Comparison of ENCODE assay signal across 12 mouse cellular contexts in the genomic region with DNA sequence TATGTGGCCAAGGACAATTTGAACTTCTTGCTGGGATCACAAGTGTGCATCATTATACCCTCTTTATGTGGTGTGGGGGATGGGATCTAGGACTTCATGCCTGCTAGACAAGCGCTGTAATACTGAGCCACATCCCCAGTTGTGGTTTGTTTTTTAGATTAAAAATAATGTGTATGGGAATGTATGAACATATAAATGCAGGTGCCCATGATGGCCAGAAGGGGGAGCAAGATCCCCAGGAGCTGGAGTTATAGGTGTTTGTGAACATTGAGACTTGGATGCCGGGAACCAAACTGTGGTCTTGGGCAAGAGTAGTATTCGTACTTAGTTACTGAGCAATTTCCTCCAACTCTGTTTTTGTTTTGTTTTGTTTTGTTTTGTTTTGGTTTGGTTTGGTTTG. TPM values are rescaled to one million over a fixed set of nuclear protein-coding genes. Genes with fewer than 3 reads are reported as not detected.
A peak's percentile ranks its signal among the peaks of the same experiment; 100 is the strongest.
DNase-seq lines count a peak whose midpoint lies in the region; ATAC-seq and TF ChIP-seq lines count a peak whose summit lies in the region.
"Had no signal": no experiment of that assay in that cellular context is flagged by ENCODE, and none has a peak within 500 bp of the region (broad histone marks: within the 10 kb centered on the region; RNA-seq: fewer than 3 reads in every experiment).

No protein-coding gene starts in this region.

- no peaks in the 10 kb centered on the region for H3K36me3 ChIP-seq in forebrain, postnatal 0 days (ENCODE audit: insufficient read depth)
- no peaks in the 10 kb centered on the region for H3K36me3 ChIP-seq in forebrain, embryonic 11.5 days (ENCODE audit: control insufficient read depth, insufficient read depth, low read length)
- H3K36me3 ChIP-seq in midbrain, postnatal 0 days (ENCODE audit: insufficient read depth, low read length): no peaks in the 10 kb centered on the region
- no peaks in the 10 kb centered on the region for H3K36me3 ChIP-seq in midbrain, embryonic 10.5 days
- no peaks in the 10 kb centered on the region for H3K36me3 ChIP-seq in splenic B cell, adult 2 months (ENCODE audit: control insufficient read depth, insufficient read depth, low read length, poor library complexity, severe bottlenecking)
- no peaks in the 10 kb centered on the region for H3K36me3 ChIP-seq in midbrain, embryonic 11.5 days (ENCODE audit: control insufficient read depth, insufficient read depth, low read length)
- H3K36me3 ChIP-seq: lung, embryonic 15.5 days had no signal

- no peak for DNase-seq in forebrain, postnatal 0 days
- no peak for DNase-seq in forebrain, embryonic 11.5 days (ENCODE audit: low spot score)
- DNase-seq in midbrain, postnatal 0 days (ENCODE audit: low spot score): no peak
- no peak for DNase-seq in midbrain, embryonic 10.5 days (ENCODE audit: low spot score)
- peak; percentile 73 for DNase-seq in splenic B cell, adult 2 months (ENCODE audit: low read depth, low spot score)
- DNase-seq in layer of hippocampus, adult 18-20 months (ENCODE audit: low spot score in 2 of 2): no peak
- DNase-seq in midbrain, embryonic 11.5 days (ENCODE audit: low spot score, missing footprints): no peak
- DNase-seq: cerebellum, adult 18-20 months had no signal

- peaks cover 4% of the 10 kb centered on the region for H3K27me3 ChIP-seq in forebrain, postnatal 0 days (ENCODE audit: insufficient read depth, low read length)
- peaks cover 23% of the 10 kb centered on the region for H3K27me3 ChIP-seq in forebrain, embryonic 11.5 days (ENCODE audit: control insufficient read depth, insufficient read depth, low read length)
- H3K27me3 ChIP-seq in midbrain, postnatal 0 days (ENCODE audit: insufficient read depth, low read length): peaks cover 16% of the 10 kb centered on the region
- H3K27me3 ChIP-seq in midbrain, embryonic 10.5 days (ENCODE audit: low read depth, poor library complexity, severe bottlenecking): peaks cover 58% of the 10 kb centered on the region
- no peaks in the 10 kb centered on the region for H3K27me3 ChIP-seq in splenic B cell, adult 2 months (ENCODE audit: control insufficient read depth, insufficient read depth, low read length, poor library complexity, severe bottlenecking)
- H3K27me3 ChIP-seq in midbrain, embryonic 11.5 days (ENCODE audit: control insufficient read depth, insufficient read depth, low read length): peaks cover 28% of the 10 kb centered on the region
- H3K27me3 ChIP-seq: lung, embryonic 15.5 days had no signal

- no peak overlapping the region for H3K4me3 ChIP-seq in forebrain, postnatal 0 days (ENCODE audit: low read depth, low read length)
- H3K4me3 ChIP-seq in forebrain, embryonic 11.5 days (ENCODE audit: low read depth, low read length): no peak overlapping the region
- no peak overlapping the region for H3K4me3 ChIP-seq in midbrain, postnatal 0 days (ENCODE audit: low read depth, low read length)
- no peak overlapping the region for H3K4me3 ChIP-seq in midbrain, embryonic 10.5 days
- H3K4me3 ChIP-seq in bone marrow macrophage, adult 2 months (ENCODE audit: insufficient read depth, low read length): no peak overlapping the region
- H3K4me3 ChIP-seq in midbrain, embryonic 11.5 days (ENCODE audit: low read depth, low read length): no peak overlapping the region

- no peak for ATAC-seq in forebrain, postnatal 0 days
- ATAC-seq in forebrain, embryonic 11.5 days (replicated peaks; ENCODE audit: low FRiP score): no peak
- no peak for ATAC-seq in midbrain, postnatal 0 days (ENCODE audit: low FRiP score)
- no peak for ATAC-seq in midbrain, embryonic 11.5 days (ENCODE audit: low FRiP score)
- ATAC-seq: hindbrain, embryonic 16.5 days; Patski had no signal

- no peak overlapping the region for H3K27ac ChIP-seq in forebrain, postnatal 0 days (ENCODE audit: low read depth, low read length)
- H3K27ac ChIP-seq in forebrain, embryonic 11.5 days (ENCODE audit: low read depth, low read length): no peak overlapping the region
- H3K27ac ChIP-seq in midbrain, postnatal 0 days (ENCODE audit: low read depth, low read length): no peak overlapping the region
- H3K27ac ChIP-seq in midbrain, embryonic 10.5 days (replicated peaks): no peak overlapping the region
- H3K27ac ChIP-seq in bone marrow macrophage, adult 2 months (ENCODE audit: insufficient read depth, low read depth, low read length): no peak overlapping the region
- no peak overlapping the region for H3K27ac ChIP-seq in midbrain, embryonic 11.5 days (ENCODE audit: low read depth, low read length)
- H3K27ac ChIP-seq: lung, embryonic 15.5 days had no signal

- no peaks in the 10 kb centered on the region for H3K9me3 ChIP-seq in forebrain, postnatal 0 days (ENCODE audit: low read length)
- no peaks in the 10 kb centered on the region; the same call in 1 of the 2 replicates for H3K9me3 ChIP-seq in forebrain, embryonic 11.5 days (ENCODE audit: control insufficient read depth, low read length)
- no peaks in the 10 kb centered on the region for H3K9me3 ChIP-seq in midbrain, postnatal 0 days (ENCODE audit: low read length)
- H3K9me3 ChIP-seq in midbrain, embryonic 10.5 days (replicated peaks): peaks cover 3% of the 10 kb centered on the region; the same call in 1 of the 2 replicates
- H3K9me3 ChIP-seq in midbrain, embryonic 11.5 days (ENCODE audit: control insufficient read depth, low read length): no peaks in the 10 kb centered on the region
- H3K9me3 ChIP-seq: lung, embryonic 15.5 days had no signal

- TF ChIP-seq CTCF in forebrain, postnatal 0 days (IDR thresholded peaks at IDR 0.05; ENCODE audit: low read depth): peak; percentile 43
- TF ChIP-seq CTCF in midbrain, postnatal 0 days (IDR thresholded peaks at IDR 0.05): peak; percentile 56
- peak; percentile 52; the same call in 1 of the 2 replicates for TF ChIP-seq CTCF in bone marrow macrophage, adult 2 months (IDR thresholded peaks at IDR 0.05; ENCODE audit: low read depth, low read length)

- H3K4me1 ChIP-seq in forebrain, postnatal 0 days (ENCODE audit: insufficient read depth): 0 out of 2 replicates have a peak, but pooled peaks cover 11% of the 10 kb centered on the region
- H3K4me1 ChIP-seq in forebrain, embryonic 11.5 days (replicated peaks; ENCODE audit: control insufficient read depth, insufficient read depth, low read length): peaks cover 13% of the 10 kb centered on the region; the same call in 1 of the 2 replicates
- H3K4me1 ChIP-seq in midbrain, postnatal 0 days (ENCODE audit: insufficient read depth, low read length): no peaks in the 10 kb centered on the region
- H3K4me1 ChIP-seq in midbrain, embryonic 10.5 days: peaks cover 40% of the 10 kb centered on the region
- H3K4me1 ChIP-seq in bone marrow macrophage, adult 2 months (ENCODE audit: control insufficient read depth, insufficient read depth, low read length): peaks cover 6% of the 10 kb centered on the region
- peaks cover 14% of the 10 kb centered on the region for H3K4me1 ChIP-seq in midbrain, embryonic 11.5 days (ENCODE audit: control insufficient read depth, insufficient read depth, low read length)

- WGBS in forebrain, postnatal 0 days: 82% methylated on average over 3 of the region's 3 CpGs
- WGBS in forebrain, embryonic 11.5 days: 74% methylated on average over 3 of the region's 3 CpGs
- 88% methylated on average over 3 of the region's 3 CpGs for WGBS in midbrain, postnatal 0 days
- WGBS in midbrain, embryonic 10.5 days: 80% methylated on average over 3 of the region's 3 CpGs
- WGBS in midbrain, embryonic 11.5 days: 79% methylated on average over 3 of the region's 3 CpGs

- TF ChIP-seq POLR2A in bone marrow macrophage, adult 2 months (IDR thresholded peaks at IDR 0.05; ENCODE audit: borderline replicate concordance, low read depth, low read length): no peak

- no peak overlapping the region for H3K9ac ChIP-seq in forebrain, postnatal 0 days
- H3K9ac ChIP-seq in forebrain, embryonic 11.5 days (ENCODE audit: low read length): no peak overlapping the region
- no peak overlapping the region for H3K9ac ChIP-seq in midbrain, postnatal 0 days (replicated peaks; ENCODE audit: low read length, poor library complexity, severe bottlenecking)
- H3K9ac ChIP-seq in midbrain, embryonic 11.5 days (ENCODE audit: low read length): no peak overlapping the region
- H3K9ac ChIP-seq: lung, embryonic 15.5 days had no signal

- H3K4me2 ChIP-seq in forebrain, postnatal 0 days (ENCODE audit: low read depth): no peak overlapping the region
- no peak overlapping the region for H3K4me2 ChIP-seq in forebrain, embryonic 11.5 days (ENCODE audit: low read depth, low read length, severe bottlenecking)
- H3K4me2 ChIP-seq in midbrain, postnatal 0 days (ENCODE audit: low read depth, low read length, poor library complexity, severe bottlenecking): no peak overlapping the region
- no peak overlapping the region for H3K4me2 ChIP-seq in midbrain, embryonic 11.5 days

RNA-seq across cellular contexts. Expression of a gene that starts 1.3 kb away (rescaled TPM):
- 13.7 and 17.2 TPM in 2 replicates for total RNA-seq in forebrain, postnatal 0 days (2014; rRNA removed)
- polyA plus RNA-seq in forebrain, postnatal 0 days (2015; fragmentation: Nextera tagmentation; extraction: Ambion mirVana): 13.1 and 17.0 TPM in 2 replicates
- polyA plus RNA-seq in forebrain, embryonic 11.5 days (2014; fragmentation: Nextera tagmentation; extraction: Ambion mirVana): 10.0 and 10.4 TPM in 2 replicates
- 29.1 and 35.8 TPM in 2 replicates for total RNA-seq in midbrain, postnatal 0 days (2014; rRNA removed)
- 15.7 and 17.4 TPM in 2 replicates for polyA plus RNA-seq in midbrain, postnatal 0 days (2015; fragmentation: Nextera tagmentation; extraction: Ambion mirVana)
- polyA plus RNA-seq in midbrain, embryonic 10.5 days (2016; fragmentation: Nextera tagmentation; extraction: Ambion mirVana): 4.0 and 7.4 TPM in 2 replicates
- 59.1 and 65.3 TPM in 2 replicates for polyA plus RNA-seq in bone marrow macrophage, adult 2 months (2012; ENCODE audit: insufficient read depth, insufficient read length, missing spikeins)
- 10 to 100 TPM; 24.3 to 24.7 TPM for total RNA-seq in layer of hippocampus, adult 18-20 months (2021)
- polyA plus RNA-seq in midbrain, embryonic 11.5 days (2014; fragmentation: Nextera tagmentation; extraction: Ambion mirVana): 8.7 and 11.0 TPM in 2 replicates

RNA-seq across cellular contexts. Expression of a gene that starts 38.0 kb away (rescaled TPM):
- 10.1 and 10.5 TPM in 2 replicates for total RNA-seq in forebrain, postnatal 0 days (2014; rRNA removed)
- 8.8 and 10.4 TPM in 2 replicates for polyA plus RNA-seq in forebrain, postnatal 0 days (2015; fragmentation: Nextera tagmentation; extraction: Ambion mirVana)
- polyA plus RNA-seq in forebrain, embryonic 11.5 days (2014; fragmentation: Nextera tagmentation; extraction: Ambion mirVana): 9.4 and 10.1 TPM in 2 replicates
- total RNA-seq in midbrain, postnatal 0 days (2014; rRNA removed): 11.8 and 12.3 TPM in 2 replicates
- polyA plus RNA-seq in midbrain, postnatal 0 days (2015; fragmentation: Nextera tagmentation; extraction: Ambion mirVana): 10.2 and 10.8 TPM in 2 replicates
- 10.2 and 11.5 TPM in 2 replicates for polyA plus RNA-seq in midbrain, embryonic 10.5 days (2016; fragmentation: Nextera tagmentation; extraction: Ambion mirVana)
- 4.2 and 5.4 TPM in 2 replicates for polyA plus RNA-seq in bone marrow macrophage, adult 2 months (2012; ENCODE audit: insufficient read depth, insufficient read length, missing spikeins)
- total RNA-seq in layer of hippocampus, adult 18-20 months (2021): 10 to 100 TPM in 1 of 2 experiments, 1 to 10 TPM in 1; 9.8 to 10.6 TPM
- polyA plus RNA-seq in midbrain, embryonic 11.5 days (2014; fragmentation: Nextera tagmentation; extraction: Ambion mirVana): 5.1 and 6.8 TPM in 2 replicates

RNA-seq across cellular contexts. Expression of a gene that starts 38.1 kb away (rescaled TPM):
- total RNA-seq in forebrain, postnatal 0 days (2014; rRNA removed): 61.7 and 79.1 TPM in 2 replicates
- 92.3 and 96.8 TPM in 2 replicates for polyA plus RNA-seq in forebrain, postnatal 0 days (2015; fragmentation: Nextera tagmentation; extraction: Ambion mirVana)
- 122 and 131 TPM in 2 replicates for polyA plus RNA-seq in forebrain, embryonic 11.5 days (2014; fragmentation: Nextera tagmentation; extraction: Ambion mirVana)
- total RNA-seq in midbrain, postnatal 0 days (2014; rRNA removed): 48.4 and 48.7 TPM in 2 replicates
- 92.7 and 93.3 TPM in 2 replicates for polyA plus RNA-seq in midbrain, postnatal 0 days (2015; fragmentation: Nextera tagmentation; extraction: Ambion mirVana)
- 122 and 139 TPM in 2 replicates for polyA plus RNA-seq in midbrain, embryonic 10.5 days (2016; fragmentation: Nextera tagmentation; extraction: Ambion mirVana)
- polyA plus RNA-seq in bone marrow macrophage, adult 2 months (2012; ENCODE audit: insufficient read depth, insufficient read length, missing spikeins): 33.7 and 36.7 TPM in 2 replicates
- total RNA-seq in layer of hippocampus, adult 18-20 months (2021): 10 to 100 TPM; 47.2 to 58.4 TPM
- 125 and 131 TPM in 2 replicates for polyA plus RNA-seq in midbrain, embryonic 11.5 days (2014; fragmentation: Nextera tagmentation; extraction: Ambion mirVana)
